Mouse (Mus musculus): ENCODE measurements around the gene B4galt5. TPM values are rescaled to one million over a fixed set of nuclear protein-coding genes. Genes with fewer than 3 reads are reported as not detected.

Gene B4galt5
- polyA plus RNA-seq, 1 experiment from 2014 or later: 10.1 TPM

- Histone ChIP-seq H3K9me3 (no peaks in the 10 kb centered on the region; the same call in 1 of the 2 replicates), H3K4me2 (replicated peaks) (no peak overlapping the region), H3K27me3 (no peaks in the 10 kb centered on the region), H3K4me1 (peaks cover 28% of the 10 kb centered on the region), H3K9ac (no peak overlapping the region), H3K27ac (no peak overlapping the region), H3K4me3 (no peak overlapping the region), H3K36me3 (no peaks in the 10 kb centered on the region)
- WGBS: 63% methylated on average over 9 of the region's 9 CpGs
- ATAC-seq (ENCODE audit: low FRiP score, low read depth): no peak
Measured at GRCm38 (mm10) chr2:167326582-167326981, 22.4 kb downstream of the B4galt5 start.

DNA sequence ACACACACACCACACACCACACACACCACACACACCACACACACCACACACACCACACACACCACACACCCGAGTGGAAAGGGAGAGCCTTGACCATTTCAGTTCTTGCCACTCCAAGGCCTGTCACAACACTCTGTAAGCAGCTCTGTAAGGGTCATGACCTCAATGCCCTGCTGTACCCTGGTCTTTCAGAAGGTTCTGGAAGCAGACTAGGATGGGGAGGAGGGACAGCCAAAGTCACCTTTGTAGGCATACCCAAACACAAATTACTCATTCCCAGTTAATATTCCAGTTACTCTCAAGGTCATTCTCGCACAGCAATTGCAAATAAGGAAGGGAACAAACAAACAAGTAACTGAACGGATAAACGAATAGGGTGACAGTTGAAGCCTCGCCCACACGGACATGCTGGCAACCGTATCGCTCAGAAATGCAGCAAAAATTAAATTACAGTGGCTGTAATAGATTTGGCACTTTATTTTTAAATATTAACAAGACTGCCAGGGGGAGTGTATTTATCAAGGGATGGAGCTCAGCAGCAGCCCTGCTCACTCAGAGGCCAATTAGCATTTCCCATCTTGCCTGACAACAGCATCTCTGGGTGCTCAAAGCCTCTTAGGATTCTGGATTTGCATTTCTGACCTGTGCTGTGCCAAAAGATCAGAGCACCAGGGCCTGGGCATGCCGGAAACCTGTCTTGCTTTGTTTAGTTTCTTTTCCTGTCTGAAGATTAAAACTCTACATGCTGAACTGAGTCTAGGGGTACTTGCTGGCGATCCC lies 24.6 kb downstream of the B4galt5 start:
- no peak for ATAC-seq (ENCODE audit: low FRiP score, low read depth)
- H3K4me3 ChIP-seq: no peak overlapping the region
- peaks cover 6% of the 10 kb centered on the region; the same call in 1 of the 2 replicates for H3K4me1 ChIP-seq
- H3K9ac ChIP-seq: no peak overlapping the region
- no peaks in the 10 kb centered on the region; the same call in 1 of the 2 replicates for H3K9me3 ChIP-seq
- WGBS: 80% methylated on average over 10 of the region's 10 CpGs
- H3K36me3 ChIP-seq: no peaks in the 10 kb centered on the region
- no peaks in the 10 kb centered on the region for H3K27me3 ChIP-seq
- H3K4me2 ChIP-seq (replicated peaks): no peak overlapping the region
- H3K27ac ChIP-seq: no peak overlapping the region

GRCm38 (mm10) chr2:167323116-167323515 lies 25.9 kb downstream of the B4galt5 start:
- Histone ChIP-seq H3K4me3 (no peak overlapping the region), H3K27me3 (no peaks in the 10 kb centered on the region), H3K27ac (no peak overlapping the region), H3K9me3 (no peaks in the 10 kb centered on the region; the same call in 1 of the 2 replicates), H3K4me1 (peaks cover 5% of the 10 kb centered on the region), H3K9ac (no peak overlapping the region), H3K36me3 (no peaks in the 10 kb centered on the region), H3K4me2 (replicated peaks) (no peak overlapping the region)
- no peak for ATAC-seq (ENCODE audit: low FRiP score, low read depth)
- 77% methylated on average over 3 of the region's 3 CpGs for WGBS

DNA sequence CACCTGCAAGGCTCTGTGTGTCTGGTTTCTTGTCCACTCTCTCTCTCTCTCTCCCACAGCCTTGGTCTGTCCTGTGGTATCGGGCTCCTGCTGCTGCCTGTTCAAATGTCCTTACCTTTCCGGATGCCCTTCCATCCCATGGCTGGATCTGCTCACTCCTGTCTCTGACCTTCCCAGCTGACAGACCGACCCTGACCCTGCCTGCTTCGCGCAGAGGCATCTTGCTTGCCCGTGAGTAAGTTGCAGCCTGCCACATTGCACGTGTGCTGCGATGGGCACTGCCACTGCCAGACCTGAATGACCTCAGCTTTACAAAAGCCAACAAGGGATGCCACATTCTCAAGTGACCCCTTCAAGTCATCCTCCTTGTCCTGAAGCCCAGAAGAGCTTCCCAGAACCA lies 27.6 kb downstream of the B4galt5 start:
- H3K9ac ChIP-seq: no peak overlapping the region
- no peaks in the 10 kb centered on the region for H3K27me3 ChIP-seq
- H3K4me1 ChIP-seq: peaks cover 18% of the 10 kb centered on the region
- no peaks in the 10 kb centered on the region; the same call in 1 of the 2 replicates for H3K9me3 ChIP-seq
- H3K4me3 ChIP-seq: no peak overlapping the region
- ATAC-seq (ENCODE audit: low FRiP score, low read depth): no peak
- 91% methylated on average over 8 of the region's 8 CpGs for whole genome bisulfite sequencing
- no peak overlapping the region for H3K4me2 ChIP-seq (replicated peaks)
- no peaks in the 10 kb centered on the region for H3K36me3 ChIP-seq
- H3K27ac ChIP-seq: no peak overlapping the region

DNA sequence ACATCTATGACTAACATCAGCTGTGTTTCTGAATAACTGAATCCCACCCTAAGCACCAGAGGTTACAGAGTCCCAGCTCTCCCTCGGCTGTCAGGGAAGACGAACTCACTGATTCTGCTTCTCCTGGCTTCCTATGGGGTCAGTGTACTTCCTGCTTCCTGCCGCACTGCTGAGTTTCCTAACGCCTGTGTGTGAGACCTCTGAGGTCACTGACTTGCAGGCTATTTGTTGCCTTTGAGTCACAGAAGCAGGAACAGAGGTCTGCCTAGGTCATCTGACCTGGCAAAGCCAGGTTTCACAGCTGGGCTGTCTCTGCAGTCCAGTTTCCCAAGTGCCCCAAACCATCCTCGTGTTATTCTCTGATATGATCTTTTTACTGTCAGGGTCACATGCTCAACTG lies 30.0 kb downstream of the B4galt5 start:
- no peak for ATAC-seq (ENCODE audit: low FRiP score, low read depth)
- Histone ChIP-seq H3K4me3 (no peak overlapping the region), H3K27me3 (no peaks in the 10 kb centered on the region), H3K9me3 (no peaks in the 10 kb centered on the region), H3K27ac (no peak overlapping the region), H3K9ac (no peak overlapping the region), H3K4me1 (peaks cover 35% of the 10 kb centered on the region), H3K4me2 (replicated peaks) (no peak overlapping the region), H3K36me3 (no peaks in the 10 kb centered on the region)
- 15% methylated on average over 5 of the region's 5 CpGs for WGBS

DNA sequence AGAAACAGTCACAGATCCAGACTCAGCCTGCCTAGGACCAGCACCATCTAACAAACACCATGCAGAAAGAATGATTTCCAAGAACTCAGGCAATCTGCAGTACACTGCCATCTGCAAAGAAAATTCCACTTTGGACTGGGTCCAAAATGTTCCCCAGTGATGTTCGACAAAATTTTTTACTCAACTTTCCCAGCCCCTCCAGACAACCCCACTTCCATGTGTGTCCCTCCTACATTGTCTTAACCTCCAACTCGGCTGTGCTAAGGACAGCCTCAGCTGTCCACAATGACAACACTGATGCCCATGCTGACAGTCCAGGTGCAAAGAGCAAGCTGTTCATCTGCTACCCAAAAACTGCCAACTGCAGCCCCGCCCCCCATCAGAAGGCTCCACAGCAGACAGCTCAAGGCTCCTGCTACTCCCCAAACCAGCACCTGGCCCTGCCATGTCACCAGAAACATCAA lies 32.2 kb downstream of the B4galt5 start:
- 51% methylated on average over 3 of the region's 3 CpGs for WGBS
- H3K4me1 ChIP-seq: peaks cover 46% of the 10 kb centered on the region
- H3K4me2 ChIP-seq (replicated peaks): no peak overlapping the region
- H3K27me3 ChIP-seq: no peaks in the 10 kb centered on the region
- no peaks in the 10 kb centered on the region for H3K9me3 ChIP-seq
- no peak overlapping the region for H3K4me3 ChIP-seq
- H3K27ac ChIP-seq: no peak overlapping the region; the same call in 1 of the 2 replicates
- no peak overlapping the region for H3K9ac ChIP-seq
- H3K36me3 ChIP-seq: no peaks in the 10 kb centered on the region
- ATAC-seq (ENCODE audit: low FRiP score, low read depth): peak; percentile 29; the same call in 1 of the 2 replicates

- no peak for ATAC-seq (ENCODE audit: low FRiP score, low read depth)
- Histone ChIP-seq H3K9me3 (no peaks in the 10 kb centered on the region), H3K27me3 (no peaks in the 10 kb centered on the region), H3K4me2 (replicated peaks) (no peak overlapping the region), H3K36me3 (peaks cover under 1% of the 10 kb centered on the region; the same call in 1 of the 2 replicates), H3K4me3 (no peak overlapping the region), H3K4me1 (peaks cover 46% of the 10 kb centered on the region), H3K27ac (no peak overlapping the region), H3K9ac (0 out of 2 replicates have a peak overlapping the region, but pooled peaks have one; percentile 9)
- WGBS: 75% methylated on average over 8 of the region's 8 CpGs
Measured at GRCm38 (mm10) chr2:167314491-167314890, 34.5 kb downstream of the B4galt5 start.

GRCm38 (mm10) chr2:167313501-167314326 lies 35.3 kb downstream of the B4galt5 start:
- Histone ChIP-seq H3K36me3 (peaks cover 8% of the 10 kb centered on the region), H3K4me3 (no peak overlapping the region), H3K4me2 (replicated peaks) (no peak overlapping the region), H3K9ac (0 out of 2 replicates have a peak overlapping the region, but pooled peaks have one; percentile 9), H3K9me3 (no peaks in the 10 kb centered on the region), H3K27ac (no peak overlapping the region), H3K4me1 (peaks cover 46% of the 10 kb centered on the region), H3K27me3 (no peaks in the 10 kb centered on the region)
- 49% methylated on average over 13 of the region's 13 CpGs for WGBS
- ATAC-seq (ENCODE audit: low FRiP score, low read depth): peak; percentile 61

GRCm38 (mm10) chr2:167310121-167310520 lies 38.9 kb downstream of the B4galt5 start:
- ATAC-seq (ENCODE audit: low FRiP score, low read depth): no peak
- Histone ChIP-seq H3K27ac (no peak overlapping the region), H3K9me3 (no peaks in the 10 kb centered on the region), H3K4me1 (peaks cover 44% of the 10 kb centered on the region), H3K4me2 (replicated peaks) (no peak overlapping the region), H3K9ac (no peak overlapping the region), H3K36me3 (peaks cover 25% of the 10 kb centered on the region), H3K4me3 (no peak overlapping the region), H3K27me3 (no peaks in the 10 kb centered on the region)
- 96% methylated on average over 1 of the region's 1 CpGs for WGBS

DNA sequence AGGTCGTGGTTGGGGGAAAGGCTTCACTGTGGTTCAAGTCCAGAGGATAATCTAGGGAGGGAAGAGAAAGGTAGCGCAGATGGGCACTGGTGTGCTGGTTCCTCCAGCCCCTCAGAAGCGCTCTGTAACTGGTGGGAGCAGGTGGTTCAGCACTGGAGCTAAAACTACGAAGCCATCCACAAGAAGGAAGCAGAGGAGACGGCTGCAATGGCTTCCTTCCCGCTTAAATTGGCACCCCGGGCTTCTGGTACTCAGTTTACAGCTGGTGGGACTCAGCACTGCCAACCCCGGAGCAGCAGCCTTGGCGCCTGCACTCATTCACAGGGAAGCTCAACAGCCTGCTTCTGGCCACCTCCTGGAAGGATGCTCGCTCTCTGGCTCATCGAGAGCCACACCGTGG lies 39.7 kb downstream of the B4galt5 start:
- Histone ChIP-seq H3K36me3 (peaks cover 33% of the 10 kb centered on the region), H3K4me3 (no peak overlapping the region), H3K4me1 (peaks cover 35% of the 10 kb centered on the region), H3K9ac (no peak overlapping the region), H3K27me3 (no peaks in the 10 kb centered on the region), H3K27ac (no peak overlapping the region), H3K9me3 (no peaks in the 10 kb centered on the region), H3K4me2 (replicated peaks) (no peak overlapping the region)
- WGBS: 83% methylated on average over 12 of the region's 12 CpGs
- no peak for ATAC-seq (ENCODE audit: low FRiP score, low read depth)

DNA sequence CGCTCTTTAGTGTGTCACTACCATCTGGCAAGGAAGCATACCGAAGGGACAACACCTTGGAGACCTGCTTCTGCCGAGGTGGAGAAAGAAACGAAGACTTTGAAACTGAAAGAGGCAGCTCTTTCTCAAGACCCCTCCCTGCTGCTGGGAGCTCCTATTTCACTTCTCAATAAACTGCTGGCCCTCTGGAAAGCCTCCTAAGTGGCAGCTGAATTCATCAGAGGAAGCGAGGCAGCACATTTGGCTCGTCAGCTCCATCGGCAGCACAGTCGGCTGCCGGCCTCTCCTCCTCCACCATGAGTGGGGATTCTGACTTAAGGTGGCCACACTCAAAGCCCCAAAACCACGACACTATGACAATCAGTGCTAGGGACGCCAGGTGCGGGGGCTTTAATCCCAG lies 41.3 kb downstream of the B4galt5 start:
- Histone ChIP-seq H3K27ac (peak overlapping the region; percentile 35), H3K9ac (0 out of 2 replicates have a peak overlapping the region, but pooled peaks have one; percentile 21), H3K27me3 (no peaks in the 10 kb centered on the region), H3K4me1 (peaks cover 21% of the 10 kb centered on the region), H3K9me3 (no peaks in the 10 kb centered on the region), H3K4me2 (replicated peaks) (peak overlapping the region; percentile 50), H3K36me3 (peaks cover 49% of the 10 kb centered on the region), H3K4me3 (peak overlapping the region; percentile 20)
- 25% methylated on average over 12 of the region's 12 CpGs for WGBS
- ATAC-seq (ENCODE audit: low FRiP score, low read depth): 0 out of 2 replicates have a peak, but pooled peaks have one; percentile 33
